Mouse (Mus musculus): Measurements from ENCODE around the gene Zmynd8. TPM values are rescaled to one million over a fixed set of nuclear protein-coding genes. Genes with fewer than 3 reads are reported as not detected.

The Zmynd8 gene
- total and polyA plus RNA-seq, 2 experiments from 2014 or later = 56.8 to 73.4 TPM

DNA sequence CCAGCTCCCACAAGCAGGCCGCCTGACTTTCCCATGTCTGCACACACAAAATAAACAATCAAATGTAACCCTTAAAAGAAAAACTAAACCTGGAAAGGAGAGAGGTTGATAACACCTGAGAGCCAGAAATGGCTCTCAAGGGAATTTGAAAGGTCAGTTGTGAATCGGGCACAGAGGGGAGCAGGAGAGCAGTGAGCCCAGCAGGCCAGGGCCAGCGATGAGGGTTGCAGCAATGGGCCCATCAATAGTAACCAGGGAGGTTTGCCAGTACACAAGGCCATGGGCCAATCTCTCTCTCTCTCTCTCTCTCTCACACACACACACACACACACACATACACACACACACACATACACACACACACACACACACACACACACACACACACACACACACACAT lies 34.0 kb downstream of the Zmynd8 start:
- 69% methylated on average over 3 of the region's 3 CpGs for WGBS
- Histone ChIP-seq H3K27me3 (ENCODE audit: insufficient read depth, low read length) (no peaks in the 10 kb centered on the region), H3K4me2 (ENCODE audit: low read depth, low read length, poor library complexity, severe bottlenecking) (no peak overlapping the region), H3K27ac (ENCODE audit: low read depth, low read length) (0 out of 2 replicates have a peak overlapping the region, but pooled peaks have one; percentile 32), H3K4me1 (ENCODE audit: insufficient read depth, low read length) (peaks cover 28% of the 10 kb centered on the region), H3K4me3 (ENCODE audit: low read depth, low read length) (no peak overlapping the region), H3K9ac (replicated peaks; ENCODE audit: low read length, poor library complexity, severe bottlenecking) (0 out of 2 replicates have a peak overlapping the region, but pooled peaks have one; percentile 29), H3K36me3 (ENCODE audit: insufficient read depth, low read length) (no peaks in the 10 kb centered on the region), H3K9me3 (ENCODE audit: low read length) (no peaks in the 10 kb centered on the region)
- DNase-seq (ENCODE audit: low spot score) (no peak), ATAC-seq (ENCODE audit: low FRiP score) (no peak)
- TF ChIP-seq CTCF (IDR thresholded peaks at IDR 0.05) = no peak

DNA sequence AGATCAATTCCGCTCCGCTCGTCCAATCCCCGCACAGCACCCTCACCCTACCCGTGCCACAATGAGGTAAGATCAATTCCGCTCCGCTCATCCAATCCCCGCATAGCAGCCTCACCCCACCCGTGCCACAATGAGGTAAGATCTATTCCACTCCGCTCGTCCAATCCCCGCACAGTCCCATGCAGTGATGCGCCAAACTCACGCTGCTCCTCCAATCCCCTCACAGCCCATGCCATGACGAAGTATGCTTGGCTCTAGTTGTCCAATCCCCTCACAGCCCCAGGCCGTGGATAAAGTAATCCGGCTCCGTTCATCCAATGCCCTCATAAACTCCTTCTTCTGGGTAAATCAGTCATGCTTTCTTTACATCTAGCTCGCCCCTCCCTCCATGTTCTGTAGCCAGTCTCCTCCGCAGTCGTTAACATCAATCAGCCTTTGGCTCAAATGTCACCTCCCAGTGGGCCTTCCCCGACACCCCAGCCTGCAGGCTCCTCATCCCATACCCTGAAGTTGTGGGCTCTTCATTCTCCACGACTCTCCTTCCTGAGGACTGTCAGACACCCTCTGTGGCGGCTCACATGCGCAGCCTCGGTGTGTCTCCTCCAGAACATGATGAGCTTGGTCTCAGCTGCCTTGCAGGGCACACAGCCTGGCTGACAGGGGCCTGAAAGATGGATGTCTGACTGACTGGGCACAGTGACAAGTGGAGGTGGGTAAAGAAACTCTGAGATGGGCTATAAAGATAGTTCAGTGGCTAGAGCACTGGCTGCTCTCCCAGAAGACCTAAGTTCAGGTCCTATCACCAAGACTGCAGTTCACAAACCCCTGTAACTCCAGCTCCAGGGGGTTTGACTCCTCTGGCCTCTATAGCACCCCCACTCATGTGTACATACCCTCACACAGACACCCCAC lies 36.9 kb downstream of the Zmynd8 start:
- H3K9me3 ChIP-seq (ENCODE audit: low read length) = no peaks in the 10 kb centered on the region
- 72% methylated on average over 26 of the region's 26 CpGs for WGBS
- DNase-seq (ENCODE audit: low spot score) (no peak), ATAC-seq (ENCODE audit: low FRiP score) (peak; percentile 51; the same call in 1 of the 2 replicates)
- no peaks in the 10 kb centered on the region for H3K36me3 ChIP-seq (ENCODE audit: insufficient read depth, low read length)
- peaks cover 33% of the 10 kb centered on the region for H3K4me1 ChIP-seq (ENCODE audit: insufficient read depth, low read length)
- H3K4me3 ChIP-seq (ENCODE audit: low read depth, low read length) = no peak overlapping the region
- no peaks in the 10 kb centered on the region for H3K27me3 ChIP-seq (ENCODE audit: insufficient read depth, low read length)
- H3K4me2 ChIP-seq (ENCODE audit: low read depth, low read length, poor library complexity, severe bottlenecking) = no peak overlapping the region
- 0 out of 2 replicates have a peak overlapping the region, but pooled peaks have one; percentile 26 for H3K27ac ChIP-seq (ENCODE audit: low read depth, low read length)
- no peak overlapping the region; the same call in 1 of the 2 replicates for H3K9ac ChIP-seq (replicated peaks; ENCODE audit: low read length, poor library complexity, severe bottlenecking)
- no peak for TF ChIP-seq CTCF (IDR thresholded peaks at IDR 0.05)

DNA sequence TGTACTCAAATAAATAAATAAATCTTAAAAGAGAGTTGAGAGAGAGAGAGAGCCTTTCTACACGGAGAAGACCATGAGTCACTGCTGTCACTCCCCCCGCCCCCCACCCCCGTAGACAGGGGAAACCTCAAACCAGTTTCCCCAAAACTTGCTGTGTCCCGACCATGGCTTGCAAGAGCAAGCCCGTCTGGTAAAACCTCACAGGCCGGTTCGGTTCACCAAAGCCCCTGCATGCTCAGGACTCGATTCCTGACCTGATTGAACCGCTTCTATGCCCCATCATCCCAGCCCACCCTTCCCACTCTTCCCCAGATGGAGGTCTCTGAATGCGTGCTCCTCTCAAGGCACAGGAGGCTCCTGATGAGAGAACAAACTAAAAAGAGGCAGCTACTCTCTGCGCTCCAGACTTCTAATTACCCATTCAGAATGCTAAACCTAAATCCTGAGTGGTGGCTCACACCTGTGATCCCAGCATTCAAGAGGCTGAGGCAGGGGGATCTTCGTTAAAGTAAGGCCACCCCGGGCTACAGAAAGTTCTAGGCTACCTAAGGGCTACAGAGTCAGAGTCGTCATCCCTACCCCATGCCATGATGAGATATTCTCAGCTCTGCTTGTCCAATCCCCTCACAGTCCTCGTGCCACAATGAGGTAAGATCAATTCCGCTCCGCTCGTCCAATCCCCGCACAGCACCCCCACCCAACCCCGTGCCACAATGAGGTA lies 37.7 kb downstream of the Zmynd8 start:
- ATAC-seq (ENCODE audit: low FRiP score) (no peak), DNase-seq (ENCODE audit: low spot score) (no peak)
- Histone ChIP-seq H3K27me3 (ENCODE audit: insufficient read depth, low read length) (no peaks in the 10 kb centered on the region), H3K4me2 (ENCODE audit: low read depth, low read length, poor library complexity, severe bottlenecking) (no peak overlapping the region), H3K4me1 (ENCODE audit: insufficient read depth, low read length) (peaks cover 29% of the 10 kb centered on the region), H3K9me3 (ENCODE audit: low read length) (no peaks in the 10 kb centered on the region), H3K27ac (ENCODE audit: low read depth, low read length) (no peak overlapping the region), H3K36me3 (ENCODE audit: insufficient read depth, low read length) (no peaks in the 10 kb centered on the region), H3K4me3 (ENCODE audit: low read depth, low read length) (no peak overlapping the region), H3K9ac (replicated peaks; ENCODE audit: low read length, poor library complexity, severe bottlenecking) (no peak overlapping the region)
- no peak for TF ChIP-seq CTCF (IDR thresholded peaks at IDR 0.05)
- WGBS = 92% methylated on average over 20 of the region's 20 CpGs

DNA sequence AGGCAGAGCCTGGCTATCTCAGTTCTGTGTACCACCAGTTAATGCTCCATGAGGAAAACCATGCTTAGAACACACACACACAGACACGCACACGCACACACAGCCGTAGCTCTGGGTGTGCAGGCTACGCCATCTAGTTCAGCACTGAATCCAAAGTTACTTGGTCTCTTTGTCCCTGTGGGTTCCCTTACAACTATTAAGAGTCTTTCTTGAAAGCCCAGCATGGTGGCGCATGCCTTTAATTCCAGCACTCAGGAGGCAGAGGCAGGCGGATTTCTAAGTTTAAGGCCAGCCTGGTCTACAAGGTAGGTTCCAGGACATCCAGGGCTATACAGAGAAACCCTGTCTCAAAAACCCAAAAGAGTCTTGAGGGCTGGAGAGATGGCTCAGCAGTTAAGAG lies 38.4 kb downstream of the Zmynd8 start:
- H3K4me3 ChIP-seq (ENCODE audit: low read depth, low read length) = no peak overlapping the region
- no peaks in the 10 kb centered on the region for H3K36me3 ChIP-seq (ENCODE audit: insufficient read depth, low read length)
- no peak overlapping the region for H3K4me2 ChIP-seq (ENCODE audit: low read depth, low read length, poor library complexity, severe bottlenecking)
- H3K27ac ChIP-seq (ENCODE audit: low read depth, low read length) = no peak overlapping the region
- peaks cover 30% of the 10 kb centered on the region for H3K4me1 ChIP-seq (ENCODE audit: insufficient read depth, low read length)
- DNase-seq (ENCODE audit: low spot score) (no peak), ATAC-seq (ENCODE audit: low FRiP score) (no peak)
- H3K27me3 ChIP-seq (ENCODE audit: insufficient read depth, low read length) = no peaks in the 10 kb centered on the region
- no peak for TF ChIP-seq CTCF (IDR thresholded peaks at IDR 0.05)
- no peaks in the 10 kb centered on the region for H3K9me3 ChIP-seq (ENCODE audit: low read length)
- 98% methylated on average over 6 of the region's 6 CpGs for WGBS
- H3K9ac ChIP-seq (replicated peaks; ENCODE audit: low read length, poor library complexity, severe bottlenecking) = no peak overlapping the region

DNA sequence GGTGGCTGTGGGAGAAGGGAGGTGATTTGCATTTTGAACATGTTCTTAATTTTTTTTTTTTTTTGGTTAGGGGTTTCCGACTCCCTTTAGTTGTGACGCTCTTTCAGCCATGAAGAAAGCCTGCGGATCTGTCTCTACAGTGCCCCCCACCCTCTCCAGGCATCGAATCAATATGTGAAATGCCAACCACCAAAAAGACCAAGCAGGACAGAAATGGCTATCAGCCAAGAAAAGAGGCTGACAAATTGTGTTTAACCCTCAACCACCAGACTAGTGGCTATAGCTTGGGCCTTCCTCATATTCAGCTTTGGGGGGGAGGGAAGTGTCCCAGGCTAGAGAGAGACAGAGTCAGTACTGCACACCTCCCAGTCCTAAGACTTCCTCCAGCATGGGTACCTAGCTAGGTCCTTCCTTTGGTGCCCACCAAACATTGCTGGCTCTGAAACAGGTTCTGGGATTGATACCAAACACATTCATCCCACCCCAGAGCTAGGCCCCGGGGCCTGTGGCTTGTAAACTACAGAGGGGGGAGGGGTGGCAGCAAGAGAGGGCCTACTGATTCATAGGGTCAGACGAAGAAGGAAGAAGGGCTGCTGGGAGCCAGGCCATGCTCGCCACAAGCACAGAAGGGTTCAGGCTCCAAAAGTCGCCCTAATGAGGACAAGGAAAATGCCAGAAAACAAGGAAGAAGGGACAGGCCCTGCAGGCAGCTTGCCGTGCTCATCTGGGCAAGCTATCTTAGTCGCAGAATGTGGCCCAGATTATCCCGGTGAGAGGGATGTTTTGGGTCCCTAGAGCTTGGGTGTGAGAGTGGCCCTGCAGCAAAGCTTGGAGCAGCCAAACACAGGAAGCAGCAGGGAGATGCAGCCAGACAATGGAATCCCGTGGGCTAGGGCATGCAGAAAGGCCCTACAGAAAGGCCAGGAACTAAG lies 40.1 kb downstream of the Zmynd8 start:
- peak; percentile 73 for DNase-seq (ENCODE audit: low spot score)
- 9% methylated on average over 12 of the region's 12 CpGs for WGBS

More for the DNA sequence above, 40.1 kb downstream of the Zmynd8 start:
- H3K4me3 ChIP-seq (ENCODE audit: low read depth, low read length) = no peak overlapping the region
- no peaks in the 10 kb centered on the region for H3K27me3 ChIP-seq (ENCODE audit: insufficient read depth, low read length)
- no peak for ATAC-seq (ENCODE audit: low FRiP score)
- TF ChIP-seq CTCF (IDR thresholded peaks at IDR 0.05) = no peak
- no peaks in the 10 kb centered on the region for H3K36me3 ChIP-seq (ENCODE audit: insufficient read depth, low read length)
- peak overlapping the region; percentile 89 for H3K27ac ChIP-seq (ENCODE audit: low read depth, low read length)
- H3K4me1 ChIP-seq (ENCODE audit: insufficient read depth, low read length) = peaks cover 33% of the 10 kb centered on the region
- H3K4me2 ChIP-seq (ENCODE audit: low read depth, low read length, poor library complexity, severe bottlenecking) = peak overlapping the region; percentile 41; the same call in 1 of the 2 replicates
- no peaks in the 10 kb centered on the region for H3K9me3 ChIP-seq (ENCODE audit: low read length)
- peak overlapping the region; percentile 42 for H3K9ac ChIP-seq (replicated peaks; ENCODE audit: low read length, poor library complexity, severe bottlenecking)
